Mouse (Mus musculus): Measurements from ENCODE around the gene Ikzf2. TPM values are rescaled to one million over a fixed set of nuclear protein-coding genes. Genes with fewer than 3 reads are reported as not detected.

The Ikzf2 gene
- polyA plus RNA-seq, 1 experiment: 43.5 TPM

DNA sequence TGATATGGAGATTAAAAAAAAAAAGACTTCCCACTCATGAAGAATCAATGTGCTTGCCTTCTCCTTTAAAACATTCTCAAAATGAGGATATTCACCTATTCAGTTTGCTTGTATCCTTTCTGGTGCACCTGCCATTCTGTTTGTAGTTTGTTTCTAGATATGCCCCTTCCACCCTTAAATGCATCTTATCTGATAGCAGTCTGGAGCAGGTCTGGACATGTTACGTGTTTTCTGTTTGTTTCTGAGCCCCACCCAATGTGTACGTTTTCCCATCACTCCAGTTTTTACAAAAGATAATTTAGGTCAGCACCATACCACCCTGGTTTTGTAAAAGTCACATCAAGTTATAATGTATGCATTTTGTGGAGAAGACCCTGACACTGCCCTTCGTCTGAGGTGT is 186.7 kb downstream of the Ikzf2 start:
- TF ChIP-seq CTCF (IDR thresholded peaks at IDR 0.05; ENCODE audit: insufficient read depth, low read depth, low read length) (no peak), POLR2A (IDR thresholded peaks at IDR 0.05; ENCODE audit: insufficient read depth, low read depth, low read length) (no peak)
- no peak overlapping the region for H3K4me3 ChIP-seq (ENCODE audit: insufficient read depth, low read depth, low read length)
- H3K4me1 ChIP-seq (ENCODE audit: control insufficient read depth, insufficient read depth, low read length): no peaks in the 10 kb centered on the region
- H3K27ac ChIP-seq (ENCODE audit: insufficient read depth, low read depth, low read length): no peak overlapping the region
- 95% methylated on average over 3 of the region's 3 CpGs for WGBS

DNA sequence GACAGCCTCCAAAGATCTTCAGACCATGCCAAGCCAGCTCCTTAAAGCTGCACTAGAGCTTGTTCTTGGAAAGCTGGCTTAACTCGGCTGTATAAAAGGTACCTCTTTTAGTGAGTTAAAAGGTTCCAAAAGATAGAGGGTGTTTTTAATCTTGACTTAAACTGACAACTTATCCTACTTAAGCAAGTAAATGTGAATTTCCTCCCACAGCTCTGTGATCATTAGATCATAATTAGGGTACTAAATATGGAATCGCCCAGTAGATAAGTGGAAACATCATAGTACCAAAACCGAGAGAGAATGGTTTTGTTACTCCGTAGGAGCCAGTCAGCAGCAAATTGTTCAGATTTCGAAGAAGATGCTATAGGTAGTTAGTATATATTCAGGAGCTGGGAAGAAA is 187.4 kb downstream of the Ikzf2 start:
- Histone ChIP-seq H3K4me3 (ENCODE audit: insufficient read depth, low read depth, low read length) (no peak overlapping the region), H3K4me1 (ENCODE audit: control insufficient read depth, insufficient read depth, low read length) (no peaks in the 10 kb centered on the region), H3K27ac (ENCODE audit: insufficient read depth, low read depth, low read length) (no peak overlapping the region)
- 79% methylated on average over 5 of the region's 5 CpGs for WGBS
- TF ChIP-seq CTCF (IDR thresholded peaks at IDR 0.05; ENCODE audit: insufficient read depth, low read depth, low read length) (no peak), POLR2A (IDR thresholded peaks at IDR 0.05; ENCODE audit: insufficient read depth, low read depth, low read length) (no peak)

DNA sequence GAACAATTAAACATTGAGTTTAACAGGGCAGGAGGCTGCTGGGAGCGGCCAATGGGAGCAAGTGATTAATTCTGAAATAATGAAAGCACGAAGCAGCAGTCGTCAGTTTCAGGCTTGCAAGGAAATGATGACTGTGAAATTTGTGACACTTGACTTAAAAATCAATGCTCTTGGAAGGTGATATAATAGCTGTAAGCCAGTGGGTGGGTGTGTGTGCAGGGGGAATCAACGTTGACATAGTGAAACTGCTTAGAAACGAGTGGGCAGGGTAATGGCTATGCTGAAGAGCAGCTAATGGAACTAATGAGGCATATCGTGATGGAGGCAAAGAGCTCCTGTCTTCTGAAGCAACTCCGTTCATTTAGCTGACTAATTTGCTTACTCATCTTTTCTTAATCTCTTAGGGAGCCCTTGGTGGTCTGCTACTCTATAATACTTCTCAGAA is 188.2 kb downstream of the Ikzf2 start:
- Histone ChIP-seq H3K27ac (ENCODE audit: insufficient read depth, low read depth, low read length) (no peak overlapping the region), H3K4me1 (ENCODE audit: control insufficient read depth, insufficient read depth, low read length) (no peaks in the 10 kb centered on the region), H3K4me3 (ENCODE audit: insufficient read depth, low read depth, low read length) (no peak overlapping the region)
- WGBS: 21% methylated on average over 7 of the region's 7 CpGs
- TF ChIP-seq POLR2A (IDR thresholded peaks at IDR 0.05; ENCODE audit: insufficient read depth, low read depth, low read length): no peak
- TF ChIP-seq CTCF (IDR thresholded peaks at IDR 0.05; ENCODE audit: insufficient read depth, low read depth, low read length): no peak

DNA sequence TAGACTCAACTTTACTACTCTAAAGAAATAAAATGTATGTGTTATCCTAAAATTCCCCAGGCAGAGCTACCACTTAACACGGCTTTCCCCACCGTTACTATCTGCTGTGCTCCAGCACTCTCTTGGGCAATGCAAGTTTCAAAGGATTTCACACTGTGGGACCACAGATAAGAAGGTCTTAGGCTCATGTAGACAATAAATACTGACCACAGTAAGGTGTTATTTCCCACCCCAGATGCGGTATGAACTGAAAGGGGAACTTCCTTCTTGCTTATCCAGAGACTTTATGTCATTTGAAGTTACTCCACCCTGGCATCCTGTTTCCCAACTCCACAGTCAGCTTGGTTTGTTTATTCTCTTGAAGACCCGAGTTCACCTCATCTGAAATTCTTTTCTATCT is 191.0 kb downstream of the Ikzf2 start:
- Histone ChIP-seq H3K4me1 (ENCODE audit: control insufficient read depth, insufficient read depth, low read length) (no peaks in the 10 kb centered on the region), H3K4me3 (ENCODE audit: insufficient read depth, low read depth, low read length) (no peak overlapping the region), H3K27ac (ENCODE audit: insufficient read depth, low read depth, low read length) (no peak overlapping the region)
- 84% methylated on average over 4 of the region's 4 CpGs for WGBS
- TF ChIP-seq POLR2A (IDR thresholded peaks at IDR 0.05; ENCODE audit: insufficient read depth, low read depth, low read length) (no peak), CTCF (IDR thresholded peaks at IDR 0.05; ENCODE audit: insufficient read depth, low read depth, low read length) (no peak)

- Histone ChIP-seq H3K4me1 (ENCODE audit: control insufficient read depth, insufficient read depth, low read length) (no peaks in the 10 kb centered on the region), H3K4me3 (ENCODE audit: insufficient read depth, low read depth, low read length) (no peak overlapping the region), H3K27ac (ENCODE audit: insufficient read depth, low read depth, low read length) (no peak overlapping the region)
- WGBS: 83% methylated on average over 11 of the region's 11 CpGs
- TF ChIP-seq POLR2A (IDR thresholded peaks at IDR 0.05; ENCODE audit: insufficient read depth, low read depth, low read length): no peak
- no peak for TF ChIP-seq CTCF (IDR thresholded peaks at IDR 0.05; ENCODE audit: insufficient read depth, low read depth, low read length)
Measured at GRCm38 (mm10) chr1:69493309-69494047, 193.6 kb downstream of the Ikzf2 start.

GRCm38 (mm10) chr1:69492013-69492412 is 195.0 kb downstream of the Ikzf2 start:
- H3K4me3 ChIP-seq (ENCODE audit: insufficient read depth, low read depth, low read length): no peak overlapping the region
- H3K4me1 ChIP-seq (ENCODE audit: control insufficient read depth, insufficient read depth, low read length): no peaks in the 10 kb centered on the region
- TF ChIP-seq CTCF (IDR thresholded peaks at IDR 0.05; ENCODE audit: insufficient read depth, low read depth, low read length): no peak
- TF ChIP-seq POLR2A (IDR thresholded peaks at IDR 0.05; ENCODE audit: insufficient read depth, low read depth, low read length): no peak
- H3K27ac ChIP-seq (ENCODE audit: insufficient read depth, low read depth, low read length): no peak overlapping the region
- WGBS: 94% methylated on average over 4 of the region's 4 CpGs

GRCm38 (mm10) chr1:69489026-69489425 is 198.0 kb downstream of the Ikzf2 start:
- Histone ChIP-seq H3K27ac (ENCODE audit: insufficient read depth, low read depth, low read length) (no peak overlapping the region), H3K4me3 (ENCODE audit: insufficient read depth, low read depth, low read length) (no peak overlapping the region), H3K4me1 (ENCODE audit: control insufficient read depth, insufficient read depth, low read length) (no peaks in the 10 kb centered on the region)
- WGBS: 77% methylated on average over 7 of the region's 7 CpGs
- no peak for TF ChIP-seq POLR2A (IDR thresholded peaks at IDR 0.05; ENCODE audit: insufficient read depth, low read depth, low read length)
- no peak for TF ChIP-seq CTCF (IDR thresholded peaks at IDR 0.05; ENCODE audit: insufficient read depth, low read depth, low read length)

GRCm38 (mm10) chr1:69488625-69489024 is 198.4 kb downstream of the Ikzf2 start:
- no peak overlapping the region for H3K27ac ChIP-seq (ENCODE audit: insufficient read depth, low read depth, low read length)
- WGBS: 81% methylated on average over 6 of the region's 6 CpGs
- no peaks in the 10 kb centered on the region for H3K4me1 ChIP-seq (ENCODE audit: control insufficient read depth, insufficient read depth, low read length)
- TF ChIP-seq CTCF (IDR thresholded peaks at IDR 0.05; ENCODE audit: insufficient read depth, low read depth, low read length) (no peak), POLR2A (IDR thresholded peaks at IDR 0.05; ENCODE audit: insufficient read depth, low read depth, low read length) (no peak)
- no peak overlapping the region for H3K4me3 ChIP-seq (ENCODE audit: insufficient read depth, low read depth, low read length)

Other genes starting within 250 kb of the Ikzf2 start
- gene Spag16, start 139.7 kb upstream of the Ikzf2 start, polyA plus RNA-seq (2012; ENCODE audit: insufficient read depth, insufficient read length, low replicate concordance, missing spikeins): not detected in 2 replicates